Mouse (Mus musculus) kidney, adult 2 months (tissue): ENCODE measurements around the gene Spag5.

Experiments used
- CTCF ChIP-seq: fragments of 200-500 bp; conservative IDR thresholded peaks from 2 replicates; pipeline ENCODE4 v1.5.1; 2011; ENCODE audit warnings: low read depth, mild to moderate bottlenecking, control low read depth, low read length, moderate library complexity, mixed read lengths; ENCODE audit not compliant: insufficient read depth, insufficient read length
- POLR2A ChIP-seq: fragments of 200-500 bp; IDR thresholded peaks from one replicate; pipeline ENCODE4 v1.6.1; 2011; ENCODE audit warnings: low read depth, low read length, control low read depth

DNA sequence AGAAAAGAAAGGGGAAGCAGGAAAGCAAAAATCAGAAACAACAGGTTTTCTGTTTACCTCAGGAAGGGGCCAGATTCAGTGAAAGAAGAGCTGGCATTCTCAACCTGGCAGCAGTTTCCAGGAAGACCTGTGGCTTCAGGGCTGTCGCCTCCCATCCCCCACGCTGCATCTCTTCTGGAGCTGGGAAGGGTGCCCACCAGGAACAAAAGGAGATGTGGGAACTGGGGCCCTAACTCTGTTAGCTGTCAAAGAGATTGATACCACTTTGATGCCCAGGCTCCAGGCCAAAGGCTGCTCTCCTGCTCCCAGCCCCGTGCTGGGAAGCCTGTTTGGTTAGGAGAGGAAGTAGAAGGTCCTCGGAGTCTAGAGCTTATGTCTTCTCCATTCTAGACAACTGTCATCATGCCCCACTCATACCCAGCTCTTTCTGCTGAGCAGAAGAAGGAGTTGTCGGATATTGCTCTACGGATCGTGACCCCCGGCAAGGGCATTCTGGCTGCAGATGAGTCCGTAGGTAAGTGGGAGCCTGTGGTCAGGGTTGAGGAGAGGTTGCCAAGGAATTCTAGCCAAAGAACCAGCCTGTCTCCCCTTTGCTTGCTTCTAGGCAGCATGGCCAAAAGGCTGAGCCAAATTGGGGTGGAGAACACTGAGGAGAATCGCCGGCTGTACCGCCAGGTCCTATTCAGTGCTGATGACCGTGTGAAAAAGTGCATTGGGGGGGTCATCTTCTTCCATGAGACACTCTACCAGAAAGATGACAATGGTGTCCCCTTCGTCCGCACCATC, 22.9 kb downstream of the Spag5 start:
- TF ChIP-seq CTCF = no peak
- no peak for TF ChIP-seq POLR2A
